Mouse (Mus musculus): ENCODE measurements around the gene Pik3c2b. TPM values are rescaled to one million over a fixed set of nuclear protein-coding genes. Genes with fewer than 3 reads are reported as not detected.

The Pik3c2b gene
- total and polyA plus RNA-seq, 3 experiments = 14.6 to 19.9 (median 19.4) TPM

GRCm38 (mm10) chr1:133125640-133126364 lies 80.3 kb downstream of the Pik3c2b start:
- intact Hi-C loops (cut with DNase I) = no loop called here
- TF ChIP-seq POLR2A (IDR thresholded peaks at IDR 0.05; ENCODE audit: insufficient read depth, low read depth, low read length) = no peak
- no peak for TF ChIP-seq EP300 (IDR thresholded peaks at IDR 0.05; ENCODE audit: insufficient read depth, low read depth, low read length)
- peak; percentile 30; the same call in 1 of the 2 replicates for TF ChIP-seq CTCF (IDR thresholded peaks at IDR 0.05)

DNA sequence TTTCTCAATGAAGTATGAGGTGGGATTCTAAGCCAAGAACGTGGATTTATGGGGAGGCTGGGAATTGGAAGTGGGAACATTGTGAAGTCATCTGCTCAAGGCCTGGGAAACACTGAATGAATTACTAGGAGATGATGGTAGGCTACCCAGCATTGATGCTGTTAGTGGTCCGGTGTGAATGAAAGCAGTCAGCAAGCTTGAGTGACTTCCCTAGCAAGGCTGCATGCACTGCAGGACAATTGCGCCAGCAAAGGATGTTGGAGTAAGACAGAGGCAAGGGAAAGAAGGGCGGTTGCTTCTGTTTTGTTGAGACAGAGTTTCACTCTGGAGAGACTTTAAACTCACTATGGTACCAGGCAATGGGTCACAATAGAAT lies 80.9 kb downstream of the Pik3c2b start:
- 73% methylated on average over 4 of the region's 4 CpGs for WGBS
- H3K4me1 ChIP-seq (ENCODE audit: control insufficient read depth, insufficient read depth, low read length) = no peaks in the 10 kb centered on the region
- H3K9ac ChIP-seq (ENCODE audit: low read depth, low read length) = no peak overlapping the region
- intact Hi-C loops (cut with DNase I) = no loop called here
- no peaks in the 10 kb centered on the region for H3K27me3 ChIP-seq (ENCODE audit: control insufficient read depth, insufficient read depth, low read length)
- peaks cover 1% of the 10 kb centered on the region; the same call in 1 of the 2 replicates for H3K36me3 ChIP-seq (ENCODE audit: control insufficient read depth, insufficient read depth, low read length)
- no peak for TF ChIP-seq CTCF (IDR thresholded peaks at IDR 0.05)
- TF ChIP-seq EP300 (IDR thresholded peaks at IDR 0.05; ENCODE audit: insufficient read depth, low read depth, low read length) = no peak
- no peak for TF ChIP-seq POLR2A (IDR thresholded peaks at IDR 0.05; ENCODE audit: insufficient read depth, low read depth, low read length)
- no peak for DNase-seq
- no peaks in the 10 kb centered on the region for H3K79me2 ChIP-seq (replicated peaks; ENCODE audit: control insufficient read depth, insufficient read depth, low read length)
- H3K27ac ChIP-seq = no peak overlapping the region
- no peak overlapping the region for H3K4me3 ChIP-seq

More at GRCm38 (mm10) chr1:133125640-133126364, 80.3 kb downstream of the Pik3c2b start:
- Histone ChIP-seq H3K4me1 (ENCODE audit: control insufficient read depth, insufficient read depth, low read length) (no peaks in the 10 kb centered on the region), H3K79me2 (replicated peaks; ENCODE audit: control insufficient read depth, insufficient read depth, low read length) (no peaks in the 10 kb centered on the region), H3K9ac (ENCODE audit: low read depth, low read length) (no peak overlapping the region), H3K4me3 (no peak overlapping the region), H3K27ac (no peak overlapping the region), H3K36me3 (ENCODE audit: control insufficient read depth, insufficient read depth, low read length) (peaks cover 1% of the 10 kb centered on the region; the same call in 1 of the 2 replicates), H3K27me3 (ENCODE audit: control insufficient read depth, insufficient read depth, low read length) (no peaks in the 10 kb centered on the region)
- 89% methylated on average over 9 of the region's 9 CpGs for WGBS
- DNase-seq = no peak

GRCm38 (mm10) chr1:133127328-133127727 lies 81.9 kb downstream of the Pik3c2b start:
- Histone ChIP-seq H3K9ac (ENCODE audit: low read depth, low read length) (no peak overlapping the region), H3K4me1 (ENCODE audit: control insufficient read depth, insufficient read depth, low read length) (no peaks in the 10 kb centered on the region), H3K36me3 (ENCODE audit: control insufficient read depth, insufficient read depth, low read length) (peaks cover 1% of the 10 kb centered on the region; the same call in 1 of the 2 replicates), H3K4me3 (no peak overlapping the region), H3K27ac (no peak overlapping the region), H3K27me3 (ENCODE audit: control insufficient read depth, insufficient read depth, low read length) (no peaks in the 10 kb centered on the region), H3K79me2 (replicated peaks; ENCODE audit: control insufficient read depth, insufficient read depth, low read length) (no peaks in the 10 kb centered on the region)
- intact Hi-C loops (cut with DNase I) = no loop called here
- WGBS = 51% methylated on average over 9 of the region's 9 CpGs
- TF ChIP-seq EP300 (IDR thresholded peaks at IDR 0.05; ENCODE audit: insufficient read depth, low read depth, low read length) (no peak), POLR2A (IDR thresholded peaks at IDR 0.05; ENCODE audit: insufficient read depth, low read depth, low read length) (no peak), CTCF (IDR thresholded peaks at IDR 0.05) (no peak)
- no peak for DNase-seq

DNA sequence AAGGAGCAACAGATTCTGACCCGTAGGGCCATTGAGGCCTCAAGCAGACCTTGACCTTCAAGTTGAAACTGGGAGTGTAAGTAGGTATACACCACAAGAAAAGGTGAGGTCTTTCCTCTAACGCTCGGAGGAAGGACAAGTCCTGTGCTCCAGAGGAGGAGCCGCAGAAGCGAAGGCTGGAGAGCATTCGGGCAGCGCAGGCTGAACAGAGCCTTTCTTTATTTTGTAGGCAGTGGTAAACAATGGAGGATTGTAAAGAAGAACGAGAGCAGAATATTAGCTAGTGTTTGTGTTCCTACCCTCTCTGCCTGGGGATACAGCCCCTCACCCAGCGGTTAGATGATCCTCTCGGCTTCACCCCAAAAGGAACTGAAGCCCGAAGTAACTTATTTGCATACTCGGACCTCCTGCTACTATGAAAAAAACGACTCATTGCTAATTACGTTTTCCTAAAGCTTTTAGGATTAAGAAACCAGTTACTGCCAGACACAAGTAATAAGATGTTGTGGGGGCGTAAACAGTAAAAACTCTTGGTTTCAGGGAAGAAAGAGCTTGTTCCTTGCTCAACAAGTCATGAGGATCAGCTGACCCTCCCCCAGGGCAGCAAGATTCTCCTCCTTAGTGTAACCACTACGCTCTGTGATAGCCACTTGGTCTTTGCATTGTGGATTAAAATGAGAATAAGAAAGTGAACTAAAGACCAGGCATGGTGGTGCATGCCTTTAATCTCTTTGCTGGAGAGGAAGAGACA lies 84.2 kb downstream of the Pik3c2b start:
- TF ChIP-seq CTCF (IDR thresholded peaks at IDR 0.05) (no peak), EP300 (IDR thresholded peaks at IDR 0.05; ENCODE audit: insufficient read depth, low read depth, low read length) (no peak), POLR2A (IDR thresholded peaks at IDR 0.05; ENCODE audit: insufficient read depth, low read depth, low read length) (no peak)
- WGBS = 67% methylated on average over 16 of the region's 16 CpGs
- H3K9ac ChIP-seq (ENCODE audit: low read depth, low read length) = no peak overlapping the region
- H3K79me2 ChIP-seq (replicated peaks; ENCODE audit: control insufficient read depth, insufficient read depth, low read length) = peaks cover 3% of the 10 kb centered on the region; the same call in 1 of the 2 replicates
- H3K27me3 ChIP-seq (ENCODE audit: control insufficient read depth, insufficient read depth, low read length) = no peaks in the 10 kb centered on the region
- no peaks in the 10 kb centered on the region for H3K4me1 ChIP-seq (ENCODE audit: control insufficient read depth, insufficient read depth, low read length)
- H3K36me3 ChIP-seq (ENCODE audit: control insufficient read depth, insufficient read depth, low read length) = peaks cover 8% of the 10 kb centered on the region
- peak overlapping the region; percentile 16; the same call in 1 of the 2 replicates for H3K27ac ChIP-seq
- H3K4me3 ChIP-seq = no peak overlapping the region
- intact Hi-C loops (cut with DNase I) = loop anchor here (5.0 kb wide), 2 partner anchors 293 to 788 kb away; partner anchors contain the start of gene Sox13
- no peak for DNase-seq

- H3K9ac ChIP-seq (ENCODE audit: low read depth, low read length) = peak within 1 kb of the TSS; percentile 93
- intact Hi-C loops (cut with DNase I) = loop anchor here (5.0 kb wide), 2 partner anchors 291 to 786 kb away; partner anchors contain the start of gene Sox13
- TF ChIP-seq CTCF (IDR thresholded peaks at IDR 0.05) = no peak
- peak; percentile 96 for TF ChIP-seq EP300 (IDR thresholded peaks at IDR 0.05; ENCODE audit: insufficient read depth, low read depth, low read length)
- peak; percentile 92 for TF ChIP-seq POLR2A (IDR thresholded peaks at IDR 0.05; ENCODE audit: insufficient read depth, low read depth, low read length)
Observed at GRCm38 (mm10) chr1:133130638-133131560, 85.4 kb downstream of the Pik3c2b start, which contains the start of gene Ppp1r15b. Gene Ppp1r15b, plus strand, starts transcription at chr1:133131143.

More at GRCm38 (mm10) chr1:133130638-133131560, 85.4 kb downstream of the Pik3c2b start, which contains the start of gene Ppp1r15b:
- peaks cover 10% of the 10 kb centered on the region for H3K36me3 ChIP-seq (ENCODE audit: control insufficient read depth, insufficient read depth, low read length)
- H3K27me3 ChIP-seq (ENCODE audit: control insufficient read depth, insufficient read depth, low read length) = no peaks in the 10 kb centered on the region
- H3K4me1 ChIP-seq (ENCODE audit: control insufficient read depth, insufficient read depth, low read length) = peaks cover 5% of the 10 kb centered on the region
- peak within 1 kb of the TSS; percentile 90 for H3K4me3 ChIP-seq
- H3K79me2 ChIP-seq (replicated peaks; ENCODE audit: control insufficient read depth, insufficient read depth, low read length) = peaks cover 6% of the 10 kb centered on the region
- H3K27ac ChIP-seq = peak within 1 kb of the TSS; percentile 98
- 2% methylated on average over 72 of the region's 72 CpGs for WGBS
- DNase-seq = peak; percentile 96 to 100
